Mouse (Mus musculus) stomach, postnatal 0 days (tissue): ENCODE measurements around the gene Gal3st2b. TPM values are rescaled to one million over a fixed set of nuclear protein-coding genes. Genes with fewer than 3 reads are reported as not detected.
"Not testable (repeated sequence)": the region's sequence is repeated elsewhere in the genome, so short reads cannot be mapped to it uniquely, and the experiment has no call there.

ENCODE experiments used
- ATAC-seq: fragments of 200-750 bp; cut with Nextera tagmentation; 2 replicates; pipeline ENCODE4 v1.8.0; 2017; ENCODE audit not compliant: low FRiP score, low TSS enrichment
- DNase-seq: peaks from one replicate; pipeline ENCODE4 v3.0.0-alpha.2; 2016; ENCODE audit warnings: low spot score
- H3K27ac ChIP-seq: fragments of 300-500 bp; sonication (generic); replicated peaks from 2 replicates; pipeline ENCODE4 v1.5.1; 2014; ENCODE audit warnings: mild to moderate bottlenecking, control low read depth
- H3K27me3 ChIP-seq: fragments of 300-500 bp; sonication (generic); 2 replicates; pipeline ENCODE4 v1.6.1; 2014; ENCODE audit warnings: low read length; ENCODE audit not compliant: control insufficient read depth, insufficient read depth
- H3K36me3 ChIP-seq: fragments of 300-500 bp; sonication (generic); 2 replicates; pipeline ENCODE4 v1.6.1; 2014; ENCODE audit warnings: low read length, mixed read lengths; ENCODE audit not compliant: control insufficient read depth, insufficient read depth
- H3K4me1 ChIP-seq: fragments of 300-500 bp; sonication (generic); replicated peaks from 2 replicates; pipeline ENCODE4 v1.6.1; 2014; ENCODE audit warnings: antibody characterized with exemption; ENCODE audit not compliant: control insufficient read depth, insufficient read depth
- H3K4me2 ChIP-seq: fragments of 300-500 bp; sonication (generic); replicated peaks from 2 replicates; pipeline ENCODE4 v1.6.1; 2014; ENCODE audit warnings: low read depth, mild to moderate bottlenecking, control low read depth, moderate library complexity
- H3K4me3 ChIP-seq: fragments of 300-500 bp; sonication (generic); 2 replicates; pipeline ENCODE4 v1.5.1; 2014; ENCODE audit warnings: low read depth, low read length, control low read depth
- H3K9ac ChIP-seq: fragments of 300-500 bp; sonication (generic); 2 replicates; pipeline ENCODE4 v1.6.1; 2014; ENCODE audit warnings: mild to moderate bottlenecking, low read length, control low read depth, mixed read lengths
- H3K9me3 ChIP-seq: fragments of 300-500 bp; sonication (generic); 2 replicates; pipeline ENCODE4 v1.6.1; 2016; ENCODE audit warnings: low read length; ENCODE audit not compliant: control insufficient read depth
- WGBS: fragments of 180-500 bp; shearing (Covaris S2); extraction: QIAGEN DNeasy Blood & Tissue Kit; methylation state at CpG from one replicate; pipeline ENCODE4 v1.1.7; 2014; 5-methylcytosine and 5-hydroxymethylcytosine counted together
- polyA plus RNA-seq: library from polyadenylated mRNA; unstranded; fragments of >200 nt; fragmentation: Nextera tagmentation; extraction: Ambion mirVana; gene quantifications from 2 replicates; pipeline ENCODE4 v1.2.1, GENCODE M21; 2015

Gal3st2b gene
- polyA plus RNA-seq, 1 experiment from 2014 or later, result 0.07 TPM

DNA sequence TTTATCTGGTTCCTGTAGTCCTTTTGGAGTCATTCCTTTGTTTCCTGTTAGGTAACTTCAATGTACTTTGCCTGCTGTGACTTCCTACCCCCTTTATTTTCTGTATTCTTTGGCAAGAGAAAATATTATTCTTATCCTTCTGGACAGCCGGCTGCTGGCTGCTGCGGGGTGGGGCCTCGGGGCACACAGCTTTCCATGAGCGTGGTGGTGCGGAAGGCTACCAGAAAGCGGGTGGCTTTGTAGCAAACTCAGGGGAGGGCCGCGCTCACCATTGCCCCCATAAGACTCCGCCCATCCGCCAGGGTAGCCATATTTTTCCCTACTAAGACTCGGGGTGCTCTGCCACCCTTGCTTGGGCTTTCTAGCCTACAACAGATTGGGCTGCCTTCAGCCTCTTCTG, 31.0 kb downstream of the Gal3st2b start:
- H3K27me3 ChIP-seq, DNase-seq, H3K36me3 ChIP-seq, H3K9ac ChIP-seq, H3K4me1 ChIP-seq, H3K27ac ChIP-seq, H3K4me2 ChIP-seq, H3K4me3 ChIP-seq, H3K9me3 ChIP-seq: not testable (repeated sequence)
- no CpG with 5 or more reads among the region's 11 CpGs for WGBS
- ATAC-seq, result peak; percentile 88

DNA sequence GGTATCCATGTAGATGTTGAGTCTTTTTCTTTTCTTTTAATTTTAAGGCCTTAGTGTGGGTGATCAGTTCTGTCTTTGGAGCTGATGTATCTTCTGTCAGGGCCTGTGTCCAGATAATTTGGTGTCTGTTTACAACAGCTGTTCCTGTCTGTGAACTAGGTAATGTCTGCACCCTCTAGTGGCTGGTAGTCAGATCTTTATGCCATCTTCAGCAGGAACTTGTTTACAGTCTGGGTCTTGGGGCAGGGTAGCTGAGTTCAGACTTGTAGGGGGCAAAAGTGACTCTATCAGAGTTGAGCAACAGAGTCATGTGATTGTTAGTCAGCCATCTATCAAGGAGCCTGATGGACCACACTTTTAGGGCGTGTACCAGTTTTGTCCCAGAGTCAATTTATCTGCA, 48.4 kb downstream of the Gal3st2b start:
- peak; percentile 42; the same call in 1 of the 2 replicates for ATAC-seq

DNA sequence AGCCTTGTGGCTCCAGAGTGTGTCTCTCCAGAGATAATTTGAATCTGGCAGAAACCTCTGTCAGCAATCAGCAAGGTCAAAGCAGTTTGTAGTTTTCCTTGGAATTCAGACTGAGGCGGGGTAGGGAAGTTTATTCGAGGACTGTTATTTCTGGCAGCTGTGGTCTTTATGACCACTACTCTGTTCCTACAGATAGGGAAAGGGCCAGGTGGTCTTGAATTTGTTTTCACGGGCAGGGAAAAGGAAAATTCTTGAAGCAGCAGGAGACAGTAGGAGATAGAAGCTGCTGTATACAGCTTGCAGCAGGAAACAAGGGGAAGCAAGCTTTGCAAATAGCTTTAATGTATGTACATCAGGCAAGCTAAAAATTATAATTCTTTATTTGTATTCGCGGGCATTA, 52.3 kb downstream of the Gal3st2b start:
- not testable (repeated sequence) for H3K9ac ChIP-seq, H3K9me3 ChIP-seq, ATAC-seq, H3K4me3 ChIP-seq, H3K27ac ChIP-seq, DNase-seq, H3K27me3 ChIP-seq, H3K4me1 ChIP-seq, H3K4me2 ChIP-seq, H3K36me3 ChIP-seq
- 27% methylated on average over 2 of the region's 5 CpGs for WGBS

More for the DNA sequence above, 48.4 kb downstream of the Gal3st2b start:
- H3K27me3 ChIP-seq, H3K4me2 ChIP-seq, H3K4me1 ChIP-seq, H3K36me3 ChIP-seq, DNase-seq, H3K4me3 ChIP-seq, H3K9ac ChIP-seq, H3K27ac ChIP-seq, H3K9me3 ChIP-seq: not testable (repeated sequence)
- WGBS, result no CpG with 5 or more reads among the region's 1 CpGs

DNA sequence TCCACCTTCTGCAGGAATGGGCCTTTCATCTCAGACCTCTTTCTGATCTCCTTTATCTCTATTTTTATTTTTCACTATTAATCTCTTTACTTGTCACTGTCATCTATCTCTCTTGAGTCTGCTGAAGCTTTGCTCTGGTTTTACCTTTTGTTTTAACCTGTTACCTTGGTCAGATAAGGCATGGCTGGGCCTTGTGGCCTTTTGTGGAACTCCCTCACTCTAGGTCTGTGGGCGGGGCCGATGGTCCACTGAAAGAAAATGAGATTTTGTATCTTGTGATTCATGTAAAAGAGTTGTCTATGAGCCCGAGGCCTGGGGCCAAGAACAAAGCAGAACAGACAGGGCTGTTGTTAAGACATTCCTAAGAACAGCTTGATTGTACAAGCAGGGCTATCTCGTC, 52.7 kb downstream of the Gal3st2b start:
- no CpG with 5 or more reads among the region's 4 CpGs for WGBS
- not testable (repeated sequence) for H3K27ac ChIP-seq, H3K9ac ChIP-seq, H3K4me3 ChIP-seq, H3K27me3 ChIP-seq, DNase-seq, H3K4me1 ChIP-seq, H3K9me3 ChIP-seq, ATAC-seq, H3K4me2 ChIP-seq, H3K36me3 ChIP-seq

DNA sequence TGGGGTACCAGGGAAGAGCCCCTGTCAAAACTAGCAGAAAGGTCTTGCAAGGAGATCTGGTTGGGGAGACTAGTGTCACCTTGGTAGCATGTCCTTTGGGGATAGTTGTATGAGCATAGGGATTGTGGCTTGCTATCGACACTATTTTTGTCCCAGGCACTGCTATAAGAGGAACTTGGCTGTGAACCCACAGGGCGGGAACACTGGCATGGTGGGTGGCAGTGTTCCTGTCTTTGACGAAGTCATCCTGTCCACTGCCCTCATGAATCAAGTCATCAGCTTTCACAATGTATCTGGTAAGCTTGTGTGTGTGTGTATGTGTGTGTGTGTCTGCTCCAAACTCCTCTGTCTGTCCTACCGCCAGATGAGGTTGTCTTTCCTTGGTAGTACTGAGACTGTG, 57.7 kb downstream of the Gal3st2b start:
- H3K9ac ChIP-seq, H3K27ac ChIP-seq, H3K36me3 ChIP-seq, DNase-seq, H3K27me3 ChIP-seq, H3K4me3 ChIP-seq, H3K9me3 ChIP-seq, H3K4me2 ChIP-seq, ATAC-seq, H3K4me1 ChIP-seq: not testable (repeated sequence)
- WGBS, result no CpG with 5 or more reads among the region's 4 CpGs

DNA sequence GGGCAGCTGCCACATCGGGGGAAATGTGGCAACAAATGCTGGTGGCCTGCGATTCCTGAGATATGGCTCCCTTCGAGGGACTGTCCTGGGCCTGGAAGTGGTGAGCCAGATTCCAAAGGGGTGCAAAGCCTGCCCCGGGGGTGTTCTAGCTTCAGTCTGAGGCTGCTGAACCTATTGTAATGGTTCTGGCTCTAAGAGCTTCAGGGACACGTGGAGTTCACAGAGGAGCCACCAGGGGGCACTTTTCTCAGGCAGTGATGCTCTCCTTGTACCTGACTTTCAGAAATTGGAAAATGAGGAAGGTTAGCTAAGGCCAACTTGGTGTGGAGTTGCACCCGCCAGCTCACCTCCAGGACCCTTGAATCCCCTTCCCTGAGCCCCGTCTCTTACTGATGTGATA, 60.2 kb downstream of the Gal3st2b start:
- WGBS, result no CpG with 5 or more reads among the region's 7 CpGs
- H3K9me3 ChIP-seq, H3K4me2 ChIP-seq, H3K36me3 ChIP-seq, H3K9ac ChIP-seq, DNase-seq, H3K4me3 ChIP-seq, H3K4me1 ChIP-seq, H3K27me3 ChIP-seq, H3K27ac ChIP-seq: not testable (repeated sequence)
- peak; percentile 53; the same call in 1 of the 2 replicates for ATAC-seq

DNA sequence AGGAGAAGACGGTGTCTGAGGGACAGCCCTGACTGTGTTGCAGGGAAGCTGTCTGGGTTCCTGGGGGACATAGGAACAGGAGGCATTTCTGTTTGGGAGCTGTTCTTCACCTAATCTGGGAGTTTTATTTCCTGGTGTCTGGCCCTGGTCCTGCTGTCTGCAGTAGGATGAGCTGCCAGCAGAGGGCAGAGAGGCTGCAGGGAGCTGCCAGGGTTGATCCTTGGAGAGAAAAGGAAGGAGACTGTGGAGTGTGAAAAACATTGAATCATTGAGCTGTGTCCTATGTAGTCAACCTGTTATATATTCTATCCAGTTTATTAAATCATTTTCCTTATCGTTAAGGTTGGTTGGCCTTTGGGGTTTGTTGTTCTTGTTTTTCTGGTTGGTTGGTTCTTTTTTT, 62.8 kb downstream of the Gal3st2b start:
- H3K4me3 ChIP-seq, H3K27me3 ChIP-seq, H3K4me2 ChIP-seq, H3K27ac ChIP-seq, H3K4me1 ChIP-seq, H3K9me3 ChIP-seq, H3K9ac ChIP-seq, H3K36me3 ChIP-seq, DNase-seq: not testable (repeated sequence)
- no CpG with 5 or more reads among the region's 2 CpGs for WGBS
- peak; percentile 72 for ATAC-seq
